Mouse (Mus musculus): ENCODE results near the gene Cyp3a25.
A peak's percentile ranks its signal among the peaks of the same experiment; 100 is the strongest.

The Cyp3a25 gene

DNA sequence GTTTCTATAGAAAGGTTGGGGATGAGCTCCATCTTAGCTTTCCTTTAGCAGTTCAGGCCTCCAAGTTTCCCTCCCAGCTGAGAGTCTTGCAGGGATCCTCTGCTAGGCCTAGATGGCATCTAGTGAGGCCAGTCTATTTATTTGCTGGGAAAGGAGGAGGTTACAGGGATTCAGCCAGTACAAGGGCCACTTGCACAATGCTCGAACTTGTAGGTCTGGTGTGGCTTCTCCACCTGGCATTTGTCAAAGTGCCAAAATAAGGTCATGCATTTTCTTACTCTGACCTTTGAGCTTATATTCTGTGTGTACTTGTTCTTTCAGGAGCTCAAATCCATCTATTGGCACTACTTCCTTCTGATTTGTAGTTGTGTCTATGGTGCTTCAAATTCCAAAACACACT lies at the start of gene Cyp3a25:
Gene Cyp3a25 (minus strand): TSS at position 110 of the 400 bp plus-strand sequence.
- peak in 1 of 2 experiments; percentile 26 for DNase-seq

DNA sequence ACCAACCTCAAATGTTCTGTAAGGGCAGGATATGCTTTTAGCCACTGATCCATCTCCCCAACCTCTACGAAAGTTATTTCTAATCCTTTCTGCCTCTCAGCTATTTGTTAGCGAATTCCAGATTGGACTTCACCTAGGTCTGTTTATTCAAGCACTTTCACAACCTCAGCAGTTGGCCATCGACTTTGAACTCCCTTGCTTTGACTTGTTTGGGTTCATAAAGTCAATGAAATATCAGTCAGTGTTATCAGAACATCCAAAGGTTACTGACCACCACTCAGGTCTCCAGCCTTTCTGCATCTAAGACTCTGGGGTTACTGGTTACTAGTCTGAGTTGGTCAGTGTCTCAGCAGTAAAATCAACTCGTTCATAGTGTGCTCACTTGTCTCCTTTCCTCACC lies 11.7 kb upstream of the Cyp3a25 start:
- DNase-seq = no peak

DNA sequence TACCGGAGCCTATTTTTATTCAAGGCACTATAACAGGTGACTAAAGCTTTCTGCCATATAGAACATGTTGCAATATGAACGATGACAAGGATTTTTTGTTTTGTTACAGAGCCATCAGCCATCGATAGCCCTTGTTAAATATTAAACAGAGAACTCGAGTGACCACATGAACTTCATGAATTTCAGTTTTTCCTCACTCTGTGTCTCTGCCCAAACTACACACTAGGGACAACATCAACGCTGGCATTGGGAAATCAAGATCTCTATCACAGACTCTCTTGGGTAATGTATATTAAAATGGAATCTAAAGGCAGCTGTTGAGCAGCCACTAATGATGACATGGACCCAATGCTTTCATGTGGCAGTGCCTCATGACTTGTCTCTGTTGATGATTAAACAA lies 8.9 kb upstream of the Cyp3a25 start:
- no peak for DNase-seq

DNA sequence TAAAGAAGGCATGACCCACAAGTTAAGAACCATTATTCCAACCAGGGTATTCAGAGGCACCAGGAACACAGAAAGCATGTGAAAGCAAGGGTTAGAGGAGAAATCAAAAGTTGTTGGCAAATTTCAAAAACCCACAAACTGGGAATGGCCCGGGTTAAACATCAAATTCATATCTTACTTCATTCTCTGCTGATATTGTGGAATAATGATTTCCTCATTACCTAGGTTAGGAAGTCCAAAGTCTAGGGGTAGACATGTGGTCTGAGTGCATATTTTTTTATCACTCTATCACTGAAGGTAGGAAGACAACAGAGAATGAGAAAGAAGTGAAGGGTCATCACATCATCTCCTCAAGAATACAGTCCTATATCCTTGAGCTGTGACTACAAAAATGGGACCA lies 1.8 kb upstream of the Cyp3a25 start:
- DNase-seq = no peak

DNA sequence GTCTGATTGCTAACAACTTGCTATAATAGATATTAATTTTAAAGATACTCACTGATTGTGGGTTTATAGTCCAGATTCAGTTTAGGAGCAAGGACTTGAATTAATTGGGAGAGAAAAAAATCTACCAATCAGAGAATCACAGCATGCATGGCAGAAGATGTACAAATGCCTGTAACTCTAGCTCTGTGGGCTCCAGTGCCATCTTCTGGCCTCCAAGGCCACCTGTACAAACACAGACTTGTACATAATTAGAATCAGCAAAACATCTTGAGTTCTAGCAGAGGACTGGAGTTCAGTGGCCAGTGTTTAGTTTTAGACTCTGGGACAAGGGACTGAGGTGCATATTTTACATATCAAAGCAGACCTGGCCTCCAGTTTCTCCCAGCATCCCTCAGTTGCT lies 42.3 kb downstream of the Cyp3a25 start:
- DNase-seq = peak; percentile 3 to 20

Data from kidney, adult 8-10 months (tissue).